Mouse (Mus musculus) spleen, adult 18-20 months (tissue): ENCODE results near the gene Adh5.

Experiments used
- DNase-seq, 2 experiments: peaks; one replicate each; pipeline ENCODE4 v3.0.0; 2022; ENCODE audit warnings: mixed read lengths in 2 of 2

The Adh5 gene

DNA sequence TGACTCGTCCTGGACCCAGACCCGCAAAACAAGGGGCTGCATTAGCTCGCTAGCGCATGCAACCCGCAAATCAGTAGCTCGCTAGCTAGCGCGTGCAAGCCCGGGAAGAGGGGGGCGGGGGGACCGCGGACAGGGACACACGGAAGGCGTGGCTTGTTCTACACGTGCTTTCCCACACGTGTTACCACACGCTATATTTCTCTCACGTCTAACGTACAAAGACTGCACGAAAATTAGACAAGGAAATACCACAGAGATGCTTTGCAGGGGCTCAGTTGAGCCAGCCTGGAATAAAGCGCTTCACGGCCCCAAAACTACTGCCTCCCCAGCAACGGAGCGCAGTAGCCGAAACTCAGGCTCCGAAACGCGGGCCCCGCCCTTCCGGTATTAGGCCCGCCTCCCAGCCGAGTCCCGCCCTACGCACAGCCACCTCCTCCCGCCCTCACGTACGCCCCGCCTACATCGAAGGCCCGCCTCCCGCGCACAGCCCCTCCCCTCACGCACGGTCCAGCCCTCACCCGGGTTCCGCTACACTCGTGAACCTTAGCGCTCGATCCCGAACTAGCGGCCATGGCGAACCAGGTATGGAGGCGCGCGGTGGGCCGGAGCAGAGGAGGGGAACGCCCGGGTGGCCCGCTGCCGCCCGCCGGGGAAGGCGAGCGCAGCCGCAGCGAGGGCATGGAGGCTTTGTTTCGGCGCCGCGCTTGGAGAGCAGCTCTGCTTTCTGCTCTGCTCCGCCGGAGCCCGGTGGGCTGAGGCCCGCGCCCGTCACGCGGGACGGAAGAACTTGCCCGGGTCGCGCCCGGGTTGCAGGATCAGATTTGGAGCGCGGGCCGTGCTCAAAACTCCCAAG, at the start of gene Adh5:
Gene Adh5 (plus strand): TSS at position 482 of the 853 bp plus-strand sequence.
- peak; percentile 88 to 92 for DNase-seq

DNA sequence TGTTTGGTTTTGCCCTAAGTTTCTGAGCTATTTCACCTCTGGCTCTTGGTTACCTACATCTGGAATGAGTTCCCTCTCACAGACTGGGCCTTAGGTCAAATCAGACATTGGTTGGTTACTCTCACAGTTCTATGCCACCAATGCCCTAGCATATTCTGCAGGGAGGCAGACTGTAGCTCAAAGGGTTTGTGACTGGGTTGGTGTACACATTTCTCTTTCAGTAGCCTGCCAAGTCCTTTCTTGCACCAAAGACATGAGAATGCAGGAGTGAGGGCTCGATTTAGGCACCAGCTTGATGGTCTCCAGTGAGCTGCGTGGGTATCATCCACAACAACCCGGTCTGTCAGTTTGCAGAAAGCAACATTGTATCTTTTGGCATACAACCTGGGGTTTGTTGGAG, 38.0 kb upstream of the Adh5 start:
- DNase-seq, result no peak

DNA sequence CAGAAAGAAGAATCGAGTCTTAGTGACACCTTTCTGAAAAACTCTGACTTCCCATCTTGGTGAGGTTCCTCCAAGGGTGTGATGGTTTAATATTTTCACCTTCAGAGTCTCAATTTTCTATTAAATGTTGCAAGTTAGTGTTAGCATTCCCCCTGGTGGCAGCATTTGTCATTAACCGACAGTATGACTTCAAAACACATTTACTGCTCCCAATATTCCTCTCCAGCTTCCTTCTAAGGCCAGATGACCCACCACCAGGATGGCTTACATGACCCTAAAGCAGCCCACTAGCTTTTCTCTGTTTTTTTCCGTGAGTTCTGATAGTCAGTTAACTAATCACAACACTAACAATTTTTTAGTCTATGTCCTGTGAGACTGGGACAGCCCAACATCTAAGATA, 37.6 kb upstream of the Adh5 start:
- peak in 1 of 2 experiments; percentile 3 for DNase-seq

DNA sequence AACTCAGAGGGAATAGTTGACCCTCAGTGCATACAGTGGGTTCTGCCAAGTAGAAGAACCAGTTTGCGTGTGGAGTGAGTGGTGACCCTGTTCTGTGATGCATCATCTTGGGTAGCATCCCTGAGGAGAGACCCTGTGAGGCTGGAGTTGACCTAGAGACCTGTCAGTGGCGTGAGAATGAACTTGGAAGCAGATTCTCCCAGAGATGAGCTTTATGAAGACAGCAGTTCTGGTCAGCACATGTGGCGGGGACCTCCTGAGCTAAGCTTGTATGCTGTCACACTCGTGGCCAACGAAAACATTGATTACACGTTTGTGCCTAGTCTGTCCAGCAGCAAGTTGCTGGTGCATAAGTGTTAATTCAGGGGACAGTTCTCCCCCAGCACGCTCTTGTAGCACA, 37.1 kb upstream of the Adh5 start:
- no peak for DNase-seq

DNA sequence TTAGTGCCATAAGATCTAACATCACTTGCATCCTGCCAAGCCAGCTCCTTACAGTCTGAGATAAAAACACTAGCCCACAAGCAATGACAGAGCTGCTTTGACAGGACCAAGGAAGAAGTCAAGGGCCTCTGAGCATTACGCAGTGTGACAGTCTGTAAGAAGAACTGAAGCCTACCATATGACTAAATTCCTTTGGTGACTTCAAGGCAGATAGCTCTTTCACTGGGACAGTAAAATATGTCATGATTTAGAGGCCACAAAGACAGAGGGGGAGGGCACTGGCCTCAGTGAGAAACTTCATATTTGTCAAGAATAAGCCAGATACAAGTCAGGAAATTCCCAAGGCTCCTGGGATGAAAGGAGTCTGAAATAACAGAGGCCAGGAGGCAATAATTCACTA, 35.0 kb upstream of the Adh5 start:
- no peak for DNase-seq

DNA sequence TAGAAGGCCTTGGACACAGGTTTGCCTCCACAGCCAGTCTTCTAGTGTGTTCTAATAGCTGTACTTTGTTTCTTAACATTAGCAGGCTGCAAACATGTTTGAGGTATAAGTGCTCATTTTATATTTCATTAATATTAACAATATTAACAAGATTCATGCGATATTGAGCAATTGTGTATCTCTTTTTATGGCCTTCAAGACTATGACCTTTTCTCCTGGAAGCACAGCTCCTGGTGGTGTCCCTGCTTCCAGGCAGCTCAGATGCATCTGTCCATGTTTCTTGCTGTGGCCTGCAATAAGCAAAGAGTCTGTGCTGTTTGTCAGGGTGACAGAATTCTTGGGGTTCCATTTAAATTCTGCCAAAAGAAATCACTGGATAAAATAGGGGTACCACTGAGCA, 33.3 kb upstream of the Adh5 start:
- no peak for DNase-seq

DNA sequence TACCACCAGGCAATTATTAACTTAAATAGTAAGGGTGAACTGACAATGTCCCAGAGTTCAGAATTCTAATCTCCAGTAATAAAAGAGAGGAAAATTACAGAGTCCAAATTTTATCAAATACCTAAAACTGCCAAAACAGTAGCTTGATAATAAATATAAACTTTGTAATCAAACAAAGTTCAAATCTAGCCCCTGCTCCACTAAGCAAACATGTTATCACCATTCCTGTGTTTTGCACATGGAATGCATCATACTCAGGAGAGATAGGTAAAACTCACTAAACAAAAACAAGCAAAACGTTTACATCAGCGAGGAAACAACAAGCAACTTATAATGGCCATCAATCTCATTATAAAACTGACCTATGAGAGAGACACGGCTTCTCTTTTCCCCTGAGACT, 32.7 kb upstream of the Adh5 start:
- DNase-seq, result no peak

DNA sequence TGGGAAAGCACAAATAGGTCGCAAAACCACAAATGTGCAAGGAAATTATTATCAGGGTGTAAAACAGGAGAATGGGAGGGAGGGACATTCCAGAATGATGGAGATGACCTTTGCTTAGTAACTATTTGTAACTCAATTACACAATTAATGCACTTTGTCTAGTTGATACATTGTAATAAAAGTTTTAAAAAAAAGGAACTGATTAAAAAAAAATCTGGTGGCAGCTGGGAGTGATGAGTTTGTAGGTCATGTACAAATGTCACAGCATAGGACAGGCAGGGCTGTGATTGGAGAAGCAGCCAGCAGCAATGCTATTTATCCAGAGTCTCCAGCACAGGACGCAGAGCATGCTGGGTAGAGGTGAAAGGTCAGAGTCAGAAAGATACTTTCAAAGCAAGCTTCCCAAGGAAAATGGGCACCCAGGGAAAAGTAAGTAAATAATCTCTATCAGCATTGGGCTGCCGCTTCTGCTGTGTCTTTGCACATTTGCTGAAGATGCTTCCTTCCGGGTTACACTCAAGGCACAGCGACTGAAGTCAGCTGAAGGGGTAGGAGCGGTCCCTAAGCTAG, 27.7 kb upstream of the Adh5 start, which contains the start of gene Adh4:
Gene Adh4 (plus strand): TSS at position 346 of the 570 bp plus-strand sequence.
- DNase-seq, result no peak

DNA sequence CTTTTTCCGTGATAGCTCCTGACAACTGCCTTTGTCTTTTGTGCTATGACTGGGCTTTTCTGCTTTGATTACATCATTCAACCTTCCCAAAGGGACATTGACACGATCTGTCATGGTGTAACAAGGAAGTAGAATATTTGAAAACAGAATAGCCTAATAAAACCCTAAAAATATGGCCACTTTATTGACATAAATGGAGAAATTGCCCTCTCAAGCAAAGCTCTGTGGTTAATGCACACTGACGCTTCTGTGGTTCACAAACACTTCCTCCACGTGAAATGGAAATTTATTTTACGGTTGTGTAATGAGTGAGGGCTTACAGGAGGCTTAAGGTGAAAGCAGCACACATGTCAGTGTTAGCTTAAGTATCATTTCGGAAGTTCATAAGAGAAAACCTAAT, 23.5 kb upstream of the Adh5 start:
- no peak for DNase-seq

DNA sequence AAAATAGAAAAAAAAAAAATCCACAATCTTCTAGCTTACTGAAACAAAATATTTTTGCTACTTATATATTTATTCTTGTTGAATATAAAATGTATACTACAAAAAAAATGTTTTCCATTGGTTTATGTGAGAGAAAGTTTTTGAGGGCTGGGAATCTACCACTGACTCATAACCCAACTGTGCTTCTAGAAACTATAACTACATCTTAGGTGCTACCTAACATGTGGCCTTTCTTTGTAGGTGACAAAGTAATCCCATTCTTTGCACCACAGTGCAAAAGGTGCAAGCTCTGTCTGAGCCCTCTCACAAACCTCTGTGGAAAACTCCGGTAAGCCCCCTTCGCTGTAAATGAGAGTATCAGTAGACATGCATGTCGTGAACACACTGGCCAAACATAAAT, 22.5 kb upstream of the Adh5 start:
- DNase-seq, result no peak

DNA sequence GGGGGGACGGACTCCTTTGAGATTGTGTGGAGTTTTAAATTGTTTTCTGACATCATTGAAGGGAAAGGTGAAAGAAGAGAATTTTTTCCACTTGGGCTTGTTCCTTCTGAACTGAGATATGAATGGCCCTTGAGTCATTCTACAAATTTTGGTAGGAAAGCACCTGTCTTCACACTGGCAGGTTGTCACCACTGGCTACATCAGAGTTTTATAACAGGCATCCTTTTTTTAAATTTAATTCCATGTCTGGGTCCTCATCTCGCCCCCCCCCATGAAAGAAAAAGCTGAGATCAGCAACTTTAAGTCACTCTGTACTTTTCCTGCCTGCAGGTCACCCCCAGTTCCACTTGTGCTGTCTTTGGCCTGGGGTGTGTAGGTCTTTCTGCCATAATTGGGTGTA, 19.2 kb upstream of the Adh5 start:
- no peak for DNase-seq

DNA sequence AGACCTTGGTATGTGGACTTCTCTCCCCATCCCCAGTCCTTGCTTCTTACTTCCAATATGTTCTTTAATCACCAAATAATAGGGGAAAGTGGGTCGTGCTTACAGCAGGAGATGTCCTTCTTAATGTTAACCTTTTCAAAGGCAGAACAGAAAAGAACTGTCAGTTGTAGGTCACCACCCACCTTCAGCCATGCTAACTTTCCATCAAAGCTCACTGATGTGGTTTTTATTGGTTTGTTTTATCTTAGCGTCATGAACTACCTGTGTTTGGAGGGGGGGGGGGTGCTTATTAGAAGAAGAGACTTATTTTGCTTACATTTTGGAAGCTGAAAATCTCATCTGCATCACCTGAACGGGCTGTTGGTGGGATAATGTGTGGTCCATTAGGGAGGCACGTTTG, 18.6 kb upstream of the Adh5 start:
- no peak for DNase-seq

DNA sequence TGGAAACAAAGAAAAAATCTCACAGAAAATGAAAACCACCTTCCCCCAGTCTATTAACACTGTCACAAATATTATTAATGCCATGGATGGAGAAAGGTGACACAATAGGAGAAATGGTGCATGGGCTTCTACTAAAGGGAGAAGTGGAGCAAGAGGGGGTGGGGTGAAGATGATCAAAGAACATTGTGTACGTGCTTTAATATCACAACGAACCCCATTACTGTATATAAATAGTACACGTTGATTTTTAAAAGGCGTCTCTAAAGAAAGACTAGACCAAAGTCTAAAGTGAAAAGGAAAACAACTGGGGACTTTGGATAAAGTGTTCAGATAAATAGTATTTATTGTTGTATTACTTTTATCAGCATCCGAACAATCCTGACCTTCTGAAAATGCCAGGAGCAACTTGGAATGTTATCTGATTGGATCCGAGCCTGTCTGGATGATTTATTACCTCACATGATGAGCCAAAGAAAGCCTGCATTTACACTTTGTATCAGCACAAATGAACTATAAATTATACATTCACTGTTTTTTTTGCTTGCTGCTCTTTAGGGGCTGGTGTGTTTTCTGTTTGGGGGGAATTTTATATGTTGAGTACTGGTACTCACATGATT, 12.4 kb upstream of the Adh5 start:
- no peak for DNase-seq

DNA sequence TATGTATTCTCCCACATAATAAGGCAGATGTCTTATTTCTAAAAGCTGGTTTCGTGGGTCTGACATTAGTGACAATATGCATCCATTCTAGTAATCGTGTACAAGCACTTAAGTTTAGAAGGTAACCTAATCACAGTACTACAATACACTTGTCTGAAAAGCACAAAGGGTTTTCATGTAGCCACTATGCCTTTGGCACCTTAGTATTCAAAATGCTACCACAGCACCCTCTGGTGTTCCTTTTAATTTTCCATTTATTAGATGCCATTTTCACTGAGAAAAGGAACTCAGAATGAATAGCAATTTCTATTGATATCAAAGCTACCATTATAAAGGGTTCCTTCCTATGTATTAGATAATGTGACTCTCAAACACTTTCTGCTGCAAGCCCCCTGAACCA, 11.1 kb upstream of the Adh5 start:
- DNase-seq, result no peak

DNA sequence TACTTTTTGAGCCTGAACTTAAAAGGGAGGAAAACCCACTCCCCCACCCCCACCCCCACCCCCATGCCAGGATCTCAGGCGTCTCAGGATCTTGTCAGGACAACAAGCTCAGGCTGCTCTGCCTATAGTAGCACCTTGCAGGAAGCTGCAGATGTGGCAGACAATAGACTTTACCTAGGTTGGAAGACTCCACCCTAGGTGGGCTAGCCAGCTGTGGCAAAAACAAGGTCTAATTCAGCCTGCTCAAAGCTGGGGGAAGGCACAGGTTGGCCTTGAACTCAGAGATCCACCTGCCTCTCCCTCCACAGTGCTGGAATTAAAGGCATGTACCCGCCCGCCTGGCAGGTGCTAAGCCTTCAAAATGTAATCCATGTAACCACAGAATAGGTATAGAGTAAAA, 4.2 kb upstream of the Adh5 start:
- DNase-seq, result no peak

DNA sequence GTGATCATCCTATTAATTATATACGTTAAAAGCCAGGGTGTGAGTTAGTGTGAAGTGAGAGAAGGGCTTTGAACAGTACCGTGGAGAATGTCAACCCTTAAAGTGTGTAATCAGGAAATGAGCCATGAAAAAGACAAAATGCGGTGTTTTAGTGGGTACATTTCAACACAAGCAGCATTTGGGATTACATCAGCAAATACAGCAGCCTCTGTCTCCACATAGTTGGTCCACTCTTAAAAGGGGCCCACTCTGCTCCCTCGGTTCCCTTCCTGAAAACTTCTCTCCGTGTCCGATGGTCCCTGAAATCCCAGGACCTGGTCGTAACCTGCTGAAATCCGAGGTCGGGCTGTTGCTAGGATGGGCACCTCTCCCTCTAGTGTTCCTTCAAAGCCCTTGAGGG, 690 bp upstream of the Adh5 start:
- no peak for DNase-seq

DNA sequence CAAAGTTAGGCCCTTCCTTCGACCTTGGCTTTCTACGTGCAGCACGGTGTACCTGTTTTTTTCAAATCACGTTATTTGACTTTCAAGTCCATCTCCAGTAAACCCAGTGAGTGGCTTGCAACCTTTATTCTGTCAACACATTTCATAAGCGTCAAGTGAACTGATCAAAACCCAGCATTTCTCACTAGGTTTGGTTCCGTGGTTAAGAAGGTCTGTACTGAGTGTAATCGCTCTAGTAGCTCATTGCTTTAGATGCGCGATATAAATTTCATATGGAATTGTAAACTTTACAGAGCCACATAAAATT, 525 bp downstream of the Adh5 start:
- DNase-seq, result no peak

DNA sequence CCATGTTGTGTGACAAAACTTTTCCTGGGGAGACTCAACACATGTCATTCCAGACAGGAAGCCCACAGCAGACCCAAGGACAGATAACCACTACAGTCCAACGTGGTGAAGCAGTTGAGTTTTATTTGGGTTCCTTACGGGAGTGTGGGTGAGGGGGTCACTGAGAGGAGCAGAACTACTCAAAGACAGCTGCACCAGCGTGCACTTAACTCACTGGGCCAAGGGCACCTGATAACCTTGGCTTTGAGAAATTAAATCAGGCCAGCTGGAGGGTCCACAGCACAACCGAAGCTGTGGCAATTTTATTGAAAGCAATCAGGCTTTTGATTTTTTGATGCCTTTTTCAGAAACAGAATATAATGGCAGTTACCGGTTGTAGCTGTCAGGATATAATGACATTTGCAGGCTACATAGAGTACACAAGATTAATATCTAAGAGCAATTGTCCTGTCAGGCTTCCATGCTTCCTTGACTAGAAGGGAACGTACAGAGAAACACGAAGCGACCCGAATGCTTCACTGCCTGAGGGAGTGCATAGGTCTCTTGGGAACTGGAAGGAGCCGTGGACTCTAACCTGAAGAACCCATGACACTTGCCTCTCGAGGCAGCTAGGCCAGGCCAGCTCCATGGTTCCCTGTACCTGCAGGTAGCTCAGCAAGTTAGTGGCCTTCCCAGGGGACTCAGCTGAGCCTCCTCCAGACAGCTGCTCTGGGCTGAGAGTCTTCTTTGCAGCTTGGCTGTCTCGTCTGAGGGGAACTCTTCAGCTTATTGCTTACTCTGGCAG, 5.4 kb downstream of the Adh5 start:
- no peak for DNase-seq

DNA sequence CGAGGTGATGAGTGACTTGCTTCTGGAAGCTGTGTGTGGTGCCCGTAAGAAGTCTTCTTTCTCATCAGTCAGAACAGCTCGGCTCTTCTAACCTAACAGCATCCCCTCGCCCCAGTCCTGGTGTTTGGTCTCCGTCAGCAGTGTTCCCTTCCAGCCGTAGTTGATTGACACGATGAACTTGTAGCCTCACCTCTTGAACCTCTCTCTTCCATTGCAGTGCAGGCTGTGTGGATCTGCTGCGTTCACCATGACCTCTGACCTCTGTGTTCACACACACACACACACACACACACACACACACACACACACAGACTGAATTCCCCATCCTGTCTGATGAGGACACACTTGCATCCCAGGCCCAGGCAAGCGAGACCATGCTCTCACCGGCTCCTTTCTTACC, 9.3 kb downstream of the Adh5 start:
- no peak for DNase-seq

DNA sequence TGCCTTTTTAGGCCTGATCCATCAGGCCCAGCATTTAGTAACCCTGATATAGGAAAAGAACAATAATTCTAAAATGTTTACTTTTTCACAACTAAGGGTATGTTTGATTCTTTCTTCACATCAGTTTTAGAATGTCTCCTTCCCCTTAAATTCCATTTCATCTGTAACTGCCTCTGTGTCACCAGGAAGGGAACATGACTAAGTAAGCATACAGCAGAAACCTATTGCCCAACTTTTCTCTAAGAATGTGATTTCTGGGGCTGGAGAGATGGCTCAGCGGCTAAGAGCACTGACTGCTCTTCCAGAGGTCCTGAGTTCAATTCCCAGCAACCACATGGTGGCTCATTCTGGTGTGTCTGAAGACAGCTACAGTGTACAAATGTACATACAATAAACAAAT, 11.3 kb downstream of the Adh5 start:
- DNase-seq, result no peak

DNA sequence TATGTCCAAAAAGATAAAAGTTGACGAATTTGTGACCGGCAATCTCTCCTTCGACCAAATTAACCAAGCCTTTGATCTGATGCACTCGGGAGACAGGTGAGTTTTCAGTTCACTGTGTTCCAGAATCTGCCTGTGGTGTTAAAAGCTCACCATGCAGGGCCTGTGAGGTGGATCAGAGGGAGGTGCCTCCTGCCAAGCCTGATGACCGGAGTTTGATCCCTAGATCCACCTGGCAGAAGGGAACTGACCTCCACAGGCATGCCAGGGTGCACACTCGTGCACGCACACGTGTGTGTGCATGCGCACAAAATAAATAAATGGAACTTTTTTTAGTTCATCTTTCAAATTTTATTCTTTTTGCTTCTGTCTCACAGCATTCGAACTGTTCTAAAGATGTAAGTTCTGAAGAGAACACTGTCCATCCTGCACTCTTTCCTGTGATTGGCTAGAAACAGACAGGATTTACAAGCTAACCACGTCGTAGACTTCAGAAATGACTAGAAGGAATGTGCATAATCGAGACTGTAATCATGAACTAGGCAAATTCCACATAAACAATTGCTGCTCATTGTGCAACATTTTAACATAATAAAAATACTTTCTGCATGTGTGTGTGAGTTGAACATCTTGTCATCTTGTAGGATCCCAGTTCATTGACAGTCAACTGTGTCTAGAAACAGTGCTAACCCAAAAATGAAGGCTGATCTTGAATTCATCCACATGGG, 12.0 kb downstream of the Adh5 start:
- DNase-seq, result no peak

DNA sequence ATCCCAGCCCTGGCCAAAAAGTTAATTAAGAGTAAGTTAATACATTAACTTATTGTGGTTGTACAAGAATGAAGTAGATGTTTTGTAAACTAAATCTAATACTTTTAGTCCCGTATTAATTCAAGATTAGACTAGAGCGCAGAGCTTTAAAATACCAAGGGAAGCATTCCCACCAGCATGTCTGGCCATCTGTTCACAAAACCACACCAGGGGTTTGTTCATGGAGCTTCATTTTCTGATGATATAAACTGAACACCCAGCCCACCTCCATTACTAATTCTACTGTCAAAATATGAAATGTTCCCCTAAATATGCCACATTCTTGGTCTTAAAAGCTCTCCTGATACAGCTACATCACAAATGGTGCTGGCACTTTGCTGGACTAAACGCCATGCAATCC, 15.5 kb downstream of the Adh5 start:
- no peak for DNase-seq

DNA sequence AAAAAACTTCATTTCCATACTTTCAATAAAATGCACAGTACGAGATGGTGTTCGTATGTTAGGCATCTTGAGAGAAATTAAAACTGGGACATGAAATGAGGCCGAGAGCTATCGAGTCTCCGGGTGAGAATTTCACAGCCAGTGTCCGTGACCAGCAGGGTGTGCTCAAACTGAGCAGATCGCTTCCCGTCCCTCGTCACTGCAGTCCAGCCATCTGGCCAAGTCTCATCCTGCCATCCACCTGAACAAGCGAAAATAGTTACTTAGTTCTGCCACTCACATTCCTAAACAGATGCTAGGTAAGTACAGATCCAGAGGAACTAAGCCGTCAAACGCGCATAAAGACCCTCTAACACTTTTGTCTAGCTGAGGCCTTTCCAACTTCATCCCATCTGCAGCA, 17.4 kb downstream of the Adh5 start:
- DNase-seq, result no peak
